Mouse (Mus musculus) midbrain, embryonic 14.5 days (tissue): ENCODE data around the gene Ankzf1. TPM values are rescaled to one million over a fixed set of nuclear protein-coding genes. Genes with fewer than 3 reads are reported as not detected.
A peak's percentile ranks its signal among the peaks of the same experiment; 100 is the strongest.
"Not testable (repeated sequence)": the region's sequence is repeated elsewhere in the genome, so short reads cannot be mapped to it uniquely, and the experiment has no call there.

Experiments
- ATAC-seq: fragments of 200-750 bp; cut with Nextera tagmentation; 2 replicates; pipeline ENCODE4 v1.8.0; 2017; ENCODE audit warnings: moderate number of reproducible peaks, moderate library complexity; ENCODE audit not compliant: low FRiP score, low TSS enrichment
- DNase-seq: peaks from one replicate; pipeline ENCODE4 v3.0.0-alpha.2; 2015
- H3K27ac ChIP-seq: fragments of 300-500 bp; sonication (generic); replicated peaks from 2 replicates; pipeline ENCODE4 v1.5.1; 2014; ENCODE audit warnings: mild to moderate bottlenecking, low read depth, low read length, moderate library complexity
- H3K27me3 ChIP-seq: fragments of 300-500 bp; sonication (generic); 2 replicates; pipeline ENCODE4 v1.6.1; 2014; ENCODE audit warnings: low read length, control low read depth, mixed read lengths; ENCODE audit not compliant: control insufficient read depth, insufficient read depth
- H3K36me3 ChIP-seq: fragments of 300-500 bp; sonication (generic); 2 replicates; pipeline ENCODE4 v1.6.1; 2014; ENCODE audit warnings: low read length, control low read depth; ENCODE audit not compliant: control insufficient read depth, insufficient read depth
- H3K4me1 ChIP-seq: fragments of 300-500 bp; sonication (generic); 2 replicates; pipeline ENCODE4 v1.6.1; 2014; ENCODE audit warnings: mild to moderate bottlenecking, antibody characterized with exemption, low read length, control low read depth; ENCODE audit not compliant: control insufficient read depth, insufficient read depth
- H3K4me2 ChIP-seq: fragments of 300-500 bp; sonication (generic); 2 replicates; pipeline ENCODE4 v1.6.1; 2014; ENCODE audit warnings: mild to moderate bottlenecking, low read length, moderate library complexity
- H3K4me3 ChIP-seq: fragments of 300-500 bp; sonication (generic); replicated peaks from 2 replicates; pipeline ENCODE4 v1.5.1; 2014; ENCODE audit warnings: low read depth, low read length
- H3K9ac ChIP-seq: fragments of 300-500 bp; sonication (generic); replicated peaks from 2 replicates; pipeline ENCODE4 v1.6.1; 2014; ENCODE audit warnings: mild to moderate bottlenecking, low read length, moderate library complexity
- H3K9me3 ChIP-seq: fragments of 300-500 bp; sonication (generic); 2 replicates; pipeline ENCODE4 v1.6.1; 2016; ENCODE audit warnings: low read length, control low read depth, mixed read lengths; ENCODE audit not compliant: control insufficient read depth
- WGBS: fragments of 180-500 bp; shearing (Covaris S2); extraction: QIAGEN DNeasy Blood & Tissue Kit; methylation state at CpG from one replicate; pipeline ENCODE4 v1.1.7; 2014; 5-methylcytosine and 5-hydroxymethylcytosine counted together
- polyA plus RNA-seq: library from polyadenylated mRNA; unstranded; fragments of >200 nt; fragmentation: Nextera tagmentation; extraction: Ambion mirVana; gene quantifications from 2 replicates; pipeline ENCODE4 v1.2.1, GENCODE M21; 2014

The Ankzf1 gene
- polyA plus RNA-seq, 1 experiment from 2014 or later = 18.1 TPM

DNA sequence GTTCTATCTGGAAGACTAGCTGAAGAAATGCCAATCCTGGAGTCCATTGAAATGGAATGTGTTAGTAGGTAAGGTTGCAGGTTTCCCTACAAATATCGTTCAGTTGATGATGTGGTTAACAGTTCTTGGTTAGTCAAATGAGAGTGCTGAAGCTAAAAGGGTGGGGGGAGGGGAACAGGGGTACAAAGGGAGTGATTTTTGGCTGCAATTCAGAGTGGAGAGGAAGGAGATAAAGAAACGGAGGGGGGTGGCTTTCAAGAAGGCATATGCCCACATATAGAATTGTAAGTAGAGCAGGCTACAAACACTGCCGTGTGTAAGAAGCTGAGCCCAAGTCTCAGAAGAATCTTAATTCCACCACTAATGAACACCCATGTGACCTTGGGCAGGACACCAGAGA, 33.5 kb downstream of the Ankzf1 start:
- H3K4me2 ChIP-seq = no peak overlapping the region
- DNase-seq (no peak), ATAC-seq (no peak)
- no peak overlapping the region for H3K27ac ChIP-seq
- no peaks in the 10 kb centered on the region for H3K4me1 ChIP-seq
- H3K9ac ChIP-seq = no peak overlapping the region
- H3K4me3 ChIP-seq = no peak overlapping the region
- no peaks in the 10 kb centered on the region for H3K9me3 ChIP-seq
- WGBS = 72% methylated on average over 3 of the region's 3 CpGs
- no peaks in the 10 kb centered on the region for H3K36me3 ChIP-seq
- H3K27me3 ChIP-seq = peaks cover 13% of the 10 kb centered on the region

DNA sequence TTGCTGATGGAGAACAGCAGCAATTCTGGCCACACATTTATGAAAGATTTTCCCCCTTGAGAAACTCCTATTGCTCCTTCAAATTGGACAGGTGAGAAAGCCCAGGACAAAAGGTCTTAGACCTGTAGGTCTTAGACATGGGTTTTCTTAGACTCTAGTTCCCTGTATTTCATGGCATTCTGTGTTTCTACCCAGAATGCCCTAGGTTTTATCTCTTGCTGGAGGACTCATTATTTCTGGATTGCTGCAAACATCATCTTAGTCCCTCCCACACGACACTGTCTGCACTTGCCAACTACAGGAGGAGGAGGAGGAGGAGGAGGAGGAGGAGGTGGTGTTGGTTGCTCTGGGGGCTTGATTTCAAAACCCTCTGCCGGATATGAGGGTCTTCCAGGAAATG, 34.2 kb downstream of the Ankzf1 start:
- no peak for ATAC-seq
- H3K9ac ChIP-seq = no peak overlapping the region
- WGBS = 69% methylated on average over 2 of the region's 2 CpGs
- no peaks in the 10 kb centered on the region for H3K9me3 ChIP-seq
- H3K4me1 ChIP-seq = no peaks in the 10 kb centered on the region
- no peak overlapping the region for H3K27ac ChIP-seq
- DNase-seq = no peak
- H3K4me3 ChIP-seq = no peak overlapping the region
- no peaks in the 10 kb centered on the region for H3K36me3 ChIP-seq
- peaks cover 7% of the 10 kb centered on the region; the same call in 1 of the 2 replicates for H3K27me3 ChIP-seq
- H3K4me2 ChIP-seq = no peak overlapping the region

DNA sequence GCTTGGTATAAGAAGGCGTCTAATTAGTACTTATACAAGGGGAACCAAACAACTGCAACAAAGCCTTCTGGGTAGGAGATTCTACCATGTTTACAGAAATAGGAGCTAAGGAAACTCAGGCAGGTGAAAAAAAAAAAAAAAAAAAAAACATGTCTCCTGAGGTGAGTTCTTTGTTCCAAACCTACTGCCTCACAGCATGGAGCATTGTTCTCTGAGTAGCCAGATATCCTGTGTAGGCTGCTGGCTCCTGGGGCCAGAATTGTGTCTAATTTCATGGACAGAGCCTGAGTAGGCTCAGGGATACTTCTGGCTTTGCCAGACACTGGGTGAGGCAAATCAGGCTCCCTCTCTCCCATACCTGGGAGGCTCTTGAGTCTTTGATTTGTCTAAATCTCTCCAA, 35.7 kb downstream of the Ankzf1 start:
- no peak overlapping the region for H3K27ac ChIP-seq
- no peak overlapping the region for H3K4me3 ChIP-seq
- no peak for ATAC-seq
- H3K27me3 ChIP-seq = no peaks in the 10 kb centered on the region
- 74% methylated on average over 1 of the region's 1 CpGs for WGBS
- H3K9ac ChIP-seq = no peak overlapping the region
- no peaks in the 10 kb centered on the region for H3K9me3 ChIP-seq
- H3K4me2 ChIP-seq = no peak overlapping the region
- no peaks in the 10 kb centered on the region for H3K4me1 ChIP-seq
- no peak for DNase-seq
- H3K36me3 ChIP-seq = no peaks in the 10 kb centered on the region

- Histone ChIP-seq H3K4me1 (no peaks in the 10 kb centered on the region), H3K9me3 (no peaks in the 10 kb centered on the region), H3K36me3 (no peaks in the 10 kb centered on the region), H3K27ac (no peak overlapping the region), H3K9ac (no peak overlapping the region), H3K4me3 (no peak overlapping the region), H3K4me2 (no peak overlapping the region), H3K27me3 (no peaks in the 10 kb centered on the region)
- DNase-seq (no peak), ATAC-seq (no peak)
- 70% methylated on average over 4 of the region's 4 CpGs for WGBS
These were observed 37.2 kb downstream of the Ankzf1 start for GRCm38 (mm10) chr1:75229158-75229557.

- DNase-seq (no peak), ATAC-seq (no peak)
- Histone ChIP-seq H3K36me3 (no peaks in the 10 kb centered on the region), H3K9ac (no peak overlapping the region), H3K9me3 (no peaks in the 10 kb centered on the region), H3K4me3 (no peak overlapping the region), H3K27ac (no peak overlapping the region), H3K27me3 (no peaks in the 10 kb centered on the region), H3K4me1 (no peaks in the 10 kb centered on the region), H3K4me2 (no peak overlapping the region)
- WGBS = 75% methylated on average over 7 of the region's 7 CpGs
These were observed 38.5 kb downstream of the Ankzf1 start for GRCm38 (mm10) chr1:75230335-75230994.

GRCm38 (mm10) chr1:75231224-75231623, 39.3 kb downstream of the Ankzf1 start:
- Histone ChIP-seq H3K36me3 (no peaks in the 10 kb centered on the region), H3K27ac (no peak overlapping the region), H3K9ac (no peak overlapping the region), H3K27me3 (no peaks in the 10 kb centered on the region), H3K4me3 (no peak overlapping the region), H3K9me3 (no peaks in the 10 kb centered on the region), H3K4me1 (no peaks in the 10 kb centered on the region), H3K4me2 (no peak overlapping the region)
- DNase-seq (no peak), ATAC-seq (no peak)
- WGBS = 78% methylated on average over 4 of the region's 4 CpGs

DNA sequence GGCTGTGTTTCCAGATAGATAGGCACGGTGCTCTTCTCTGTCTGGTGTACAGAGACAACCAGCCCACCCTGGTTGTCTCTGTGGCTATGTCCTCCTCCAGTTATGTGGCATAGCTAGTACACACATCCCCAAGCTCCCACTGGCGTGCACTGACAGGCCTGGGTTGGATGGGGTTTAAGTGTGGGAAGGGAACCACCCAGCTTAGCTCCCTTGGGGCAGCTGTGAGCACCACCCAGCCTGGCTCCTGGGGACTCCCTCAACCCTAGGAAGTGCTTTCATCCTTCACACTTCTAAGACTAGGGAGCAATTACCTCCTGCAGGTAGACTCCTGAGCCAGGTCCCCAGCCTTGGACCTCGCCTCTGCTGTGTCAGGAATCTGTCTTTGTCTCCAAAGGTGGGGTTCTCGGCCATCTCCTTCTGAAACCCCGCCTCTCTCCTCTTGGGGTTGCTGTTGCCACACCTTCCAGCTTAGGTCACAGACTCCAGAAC, 39.8 kb downstream of the Ankzf1 start, which contains the start of gene A630095N17Rik:
Gene A630095N17Rik (minus strand): TSS at position 439 of the 489 bp plus-strand sequence.
- no peak within 1 kb of the TSS for H3K27ac ChIP-seq
- no peaks in the 10 kb centered on the region for H3K4me1 ChIP-seq
- H3K4me3 ChIP-seq = no peak within 1 kb of the TSS
- no peak for ATAC-seq
- no peak within 1 kb of the TSS for H3K9ac ChIP-seq
- H3K36me3 ChIP-seq = no peaks in the 10 kb centered on the region
- no peaks in the 10 kb centered on the region for H3K27me3 ChIP-seq
- H3K9me3 ChIP-seq = no peaks in the 10 kb centered on the region
- WGBS = 83% methylated on average over 5 of the region's 5 CpGs
- H3K4me2 ChIP-seq = no peak within 1 kb of the TSS
- no peak for DNase-seq

GRCm38 (mm10) chr1:75232489-75232888, 40.5 kb downstream of the Ankzf1 start:
- not testable (repeated sequence) for ATAC-seq, H3K4me1 ChIP-seq, H3K9ac ChIP-seq, H3K27ac ChIP-seq, H3K9me3 ChIP-seq, DNase-seq, H3K27me3 ChIP-seq, H3K36me3 ChIP-seq, H3K4me3 ChIP-seq, H3K4me2 ChIP-seq
- 72% methylated on average over 4 of the region's 4 CpGs for WGBS

DNA sequence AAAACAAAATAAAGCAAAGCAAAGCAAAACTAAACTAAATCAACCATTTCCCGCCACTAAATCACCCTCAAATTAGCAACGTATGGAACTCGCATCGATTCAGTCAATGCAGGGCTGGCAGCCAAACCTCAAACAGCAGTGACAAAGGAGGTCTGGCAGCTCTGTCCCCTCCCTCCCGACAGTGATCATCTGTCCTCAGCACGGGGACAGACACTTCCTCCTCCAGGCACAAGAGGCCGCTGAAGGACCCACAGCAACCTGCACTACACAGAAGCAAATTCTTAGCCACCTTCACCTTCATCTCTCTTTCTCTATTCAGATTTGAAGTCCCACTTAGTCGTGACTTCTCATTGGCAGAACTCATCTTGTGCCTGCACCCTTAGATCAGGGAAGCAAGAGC, 42.7 kb downstream of the Ankzf1 start:
- Histone ChIP-seq H3K9ac (no peak overlapping the region), H3K4me2 (peak overlapping the region; percentile 20; the same call in 1 of the 2 replicates), H3K4me3 (no peak overlapping the region), H3K36me3 (peaks cover 4% of the 10 kb centered on the region; the same call in 1 of the 2 replicates), H3K9me3 (no peaks in the 10 kb centered on the region), H3K27me3 (no peaks in the 10 kb centered on the region), H3K27ac (no peak overlapping the region), H3K4me1 (peaks cover 8% of the 10 kb centered on the region; the same call in 1 of the 2 replicates)
- WGBS = under 1% methylated on average over 8 of the region's 8 CpGs
- ATAC-seq = peak; percentile 79; the same call in 1 of the 2 replicates
- DNase-seq = peak; percentile 82
